Mouse (Mus musculus) heart, adult 18-20 months (tissue): ENCODE data around the gene Ptpn23. TPM values are rescaled to one million over a fixed set of nuclear protein-coding genes. Genes with fewer than 3 reads are reported as not detected.

Experiments used
- total RNA-seq, 2 experiments: library from RNA; stranded (reverse); gene quantifications; 2 replicates each; pipeline ENCODE4 v1.2.3; 2021

Gene Ptpn23
- total RNA-seq, 2 experiments from 2014 or later = 13.4 to 14.6 TPM

Other genes starting within 250 kb of the Ptpn23 start
- gene Cspg5, start 164.4 kb downstream of the Ptpn23 start, total RNA-seq = under 1 TPM in 1 of 2 experiments, not detected in 1; 0.39 TPM
- 1 to 10 TPM; 1.8 to 2.7 TPM for gene Elp6, start 103.0 kb downstream of the Ptpn23 start, total RNA-seq
- 10 to 100 TPM; 23.8 to 31.3 TPM for gene Scap, start 74.9 kb downstream of the Ptpn23 start, total RNA-seq
- not detected for gene Ngp, start 11.5 kb upstream of the Ptpn23 start, total RNA-seq
- 10 to 100 TPM; 12.4 to 14.0 TPM for gene Klhl18, start 68.5 kb upstream of the Ptpn23 start, total RNA-seq
- gene Kif9, start 68.7 kb upstream of the Ptpn23 start, total RNA-seq = 1 to 10 TPM in 1 of 2 experiments, under 1 TPM in 1; 0.27 to 1.3 TPM
- 10 to 100 TPM; 39.7 to 40.5 TPM for gene Setd2, start 124.4 kb upstream of the Ptpn23 start, total RNA-seq
- 1 to 10 TPM; 1.4 to 2.0 TPM for gene Nradd, start 216.2 kb upstream of the Ptpn23 start, total RNA-seq
- gene Nbeal2, start 245.9 kb upstream of the Ptpn23 start, total RNA-seq = 1 to 10 TPM; 6.8 to 7.6 TPM
- gene Ccdc12, start 248.3 kb upstream of the Ptpn23 start, total RNA-seq = 10 to 100 TPM; 57.3 to 61.5 TPM